Mouse (Mus musculus) ES-E14 (cell line): Measurements from ENCODE around the gene Fbln1. TPM values are rescaled to one million over a fixed set of nuclear protein-coding genes. Genes with fewer than 3 reads are reported as not detected.

ENCODE experiments used
- DNase-seq: peaks from one replicate; pipeline ENCODE4 v3.0.0-alpha.2; 2013; ENCODE audit warnings: low read depth, low spot score
- H3K27ac ChIP-seq: 2 replicates; pipeline ENCODE4 v1.5.1; 2012; ENCODE audit warnings: low read depth, mild to moderate bottlenecking, low read length, moderate library complexity, mixed read lengths; ENCODE audit not compliant: poor library complexity, insufficient read depth, severe bottlenecking
- H3K36me3 ChIP-seq: 2 replicates; pipeline ENCODE4 v1.6.1; 2012; ENCODE audit warnings: mild to moderate bottlenecking, low read length, moderate library complexity, mixed read lengths; ENCODE audit not compliant: control insufficient read depth, poor library complexity, insufficient read depth, severe bottlenecking
- H3K4me1 ChIP-seq, 2 experiments: fragments of 150-350 bp in 1 of 2; sonication (generic) in 1 of 2; 2 replicates each; pipeline ENCODE4 v1.6.1; 2012; ENCODE audit warnings: low read length in 2 of 2, mild to moderate bottlenecking in 1 of 2, mixed read lengths in 1 of 2; ENCODE audit not compliant: control insufficient read depth in 2 of 2, insufficient read depth in 2 of 2, poor library complexity in 1 of 2
- H3K4me3 ChIP-seq, 2 experiments: fragments of 150-350 bp in 1 of 2; sonication (generic) in 1 of 2; 2 replicates each; pipeline ENCODE4 v1.5.1; 2012; ENCODE audit warnings: low read length in 2 of 2, low read depth in 1 of 2, mild to moderate bottlenecking in 1 of 2, mixed read lengths in 1 of 2; ENCODE audit not compliant: insufficient read depth in 1 of 2, poor library complexity in 1 of 2, severe bottlenecking in 1 of 2
- H3K9ac ChIP-seq: 2 replicates; pipeline ENCODE4 v1.6.1; 2012; ENCODE audit warnings: low read depth, mild to moderate bottlenecking, low read length, mixed read lengths; ENCODE audit not compliant: poor library complexity, insufficient read depth, severe bottlenecking
- H3K9me3 ChIP-seq: fragments of 150-350 bp; sonication (generic); 2 replicates; pipeline ENCODE4 v1.6.1; 2012; ENCODE audit warnings: low read depth, mild to moderate bottlenecking, low read length; ENCODE audit not compliant: control insufficient read depth, insufficient read depth
- CHD2 ChIP-seq: IDR thresholded peaks from 2 replicates; pipeline ENCODE4 v1.6.1; 2014; ENCODE audit warnings: mild to moderate bottlenecking, low read depth, low read length, inconsistent platforms
- HCFC1 ChIP-seq: IDR thresholded peaks from 2 replicates; pipeline ENCODE4 v1.6.1; 2012; ENCODE audit warnings: low read length, inconsistent platforms, borderline replicate concordance; ENCODE audit not compliant: insufficient read depth
- MAFK ChIP-seq: IDR thresholded peaks from 2 replicates; pipeline ENCODE4 v1.6.1; 2014; ENCODE audit warnings: mild to moderate bottlenecking, low read depth, low read length, inconsistent platforms; ENCODE audit not compliant: insufficient read depth
- ZC3H11A ChIP-seq: IDR thresholded peaks from 2 replicates; pipeline ENCODE4 v1.6.1; 2012; ENCODE audit warnings: low read depth, mild to moderate bottlenecking, inconsistent platforms, low read length, borderline replicate concordance
- ZNF384 ChIP-seq: IDR thresholded peaks from 2 replicates; pipeline ENCODE4 v1.6.1; 2012; ENCODE audit warnings: low read depth, low read length, inconsistent platforms
- in situ Hi-C, 2 experiments: fragments of 600-800 bp; cut with MboI; formaldehyde crosslinking; loops; one replicate each; pipeline ENCODE4 v1.15.1; 2025; ENCODE audit warnings: low sequenced_read_pairs in 2 of 2, inconsistent platforms in 1 of 2; ENCODE audit not compliant: unreplicated experiment in 2 of 2
- total RNA-seq: library from RNA; depleted of rRNA; stranded (reverse); fragments of 300-350 nt; gene quantifications from 2 replicates; pipeline ENCODE4 v1.2.3, GENCODE M21; 2012

Gene Fbln1
- total RNA-seq, 1 experiment: 99.6 TPM

DNA sequence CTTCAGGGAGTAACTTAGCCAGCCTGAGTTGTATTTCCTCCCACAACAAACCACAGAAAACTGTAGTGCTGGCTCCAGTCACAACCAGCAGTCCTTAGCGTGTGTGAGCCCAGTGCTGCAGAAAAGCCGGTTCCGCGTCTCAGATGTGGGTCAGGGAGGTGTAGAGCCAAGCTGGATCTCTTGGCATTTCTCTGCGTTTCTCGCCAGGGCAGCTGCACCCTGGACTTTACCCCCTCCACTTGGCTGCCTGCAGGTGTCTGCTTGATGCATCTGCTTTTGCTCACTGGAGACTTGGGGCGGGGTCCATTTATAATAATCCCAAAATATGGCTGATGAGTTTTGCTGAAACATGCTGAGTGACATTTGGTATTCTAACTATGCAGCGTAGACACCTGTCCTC is 71.5 kb downstream of the Fbln1 start:
- H3K27ac ChIP-seq: no peak overlapping the region
- peaks cover 0 to 2% of the 10 kb centered on the region in 2 experiments; a peak in 1 of 4 replicates for H3K4me1 ChIP-seq
- H3K4me3 ChIP-seq: no peak overlapping the region
- in situ Hi-C loops: loop anchor here in 1 of 2 experiments (10.0 kb wide), 1 partner anchor 308 kb away; the partner anchor contains the start of gene Wnt7b
- H3K9ac ChIP-seq: no peak overlapping the region
- H3K9me3 ChIP-seq: no peaks in the 10 kb centered on the region
- H3K36me3 ChIP-seq: no peaks in the 10 kb centered on the region
- TF ChIP-seq ZC3H11A: no peak
- TF ChIP-seq ZNF384: no peak
- TF ChIP-seq MAFK: no peak
- no peak for TF ChIP-seq HCFC1
- no peak for TF ChIP-seq CHD2
- no peak for DNase-seq

- H3K4me3 ChIP-seq: no peak overlapping the region
- no peak for DNase-seq
- H3K27ac ChIP-seq: no peak overlapping the region
- H3K4me1 ChIP-seq: no peaks in the 10 kb centered on the region
- H3K9ac ChIP-seq: no peak overlapping the region
- in situ Hi-C loops: loop anchor here in 1 of 2 experiments (10.0 kb wide), 1 partner anchor 306 kb away; the partner anchor contains the start of gene Wnt7b
- H3K36me3 ChIP-seq: no peaks in the 10 kb centered on the region
- no peaks in the 10 kb centered on the region for H3K9me3 ChIP-seq
- TF ChIP-seq MAFK: no peak
- TF ChIP-seq ZC3H11A: no peak
- TF ChIP-seq HCFC1: no peak
- no peak for TF ChIP-seq ZNF384
- no peak for TF ChIP-seq CHD2
Observed at GRCm38 (mm10) chr15:85278986-85279385, 73.2 kb downstream of the Fbln1 start.

DNA sequence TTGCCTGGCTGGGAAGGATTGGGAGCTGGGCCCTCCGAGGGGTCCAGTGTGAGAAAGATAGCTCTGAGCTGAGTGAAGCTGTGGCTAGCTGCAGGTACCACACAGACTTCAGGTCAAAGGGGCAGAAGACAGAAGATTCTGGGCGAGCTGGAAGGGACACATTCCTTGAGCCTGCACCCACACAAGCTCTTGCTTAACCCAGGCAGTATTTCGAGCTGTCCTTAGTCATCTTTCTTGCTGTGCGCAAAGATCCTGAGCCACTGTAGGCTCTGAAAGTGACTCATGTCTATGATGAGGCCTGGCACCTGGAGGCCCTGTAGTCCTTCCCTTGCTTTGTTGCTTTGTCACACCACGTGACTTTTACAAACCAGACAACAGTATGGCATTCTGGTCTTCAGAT is 76.3 kb downstream of the Fbln1 start:
- Histone ChIP-seq H3K9ac (no peak overlapping the region), H3K4me1 (peaks cover 0 to 3% of the 10 kb centered on the region in 2 experiments; a peak in 2 of 4 replicates), H3K27ac (no peak overlapping the region), H3K4me3 (no peak overlapping the region), H3K36me3 (peaks cover 2% of the 10 kb centered on the region; the same call in 1 of the 2 replicates), H3K9me3 (no peaks in the 10 kb centered on the region)
- no peak for TF ChIP-seq ZNF384
- no peak for TF ChIP-seq HCFC1
- no peak for TF ChIP-seq CHD2
- TF ChIP-seq ZC3H11A: no peak
- no peak for TF ChIP-seq MAFK
- no peak for DNase-seq
- in situ Hi-C loops: no loop called here

DNA sequence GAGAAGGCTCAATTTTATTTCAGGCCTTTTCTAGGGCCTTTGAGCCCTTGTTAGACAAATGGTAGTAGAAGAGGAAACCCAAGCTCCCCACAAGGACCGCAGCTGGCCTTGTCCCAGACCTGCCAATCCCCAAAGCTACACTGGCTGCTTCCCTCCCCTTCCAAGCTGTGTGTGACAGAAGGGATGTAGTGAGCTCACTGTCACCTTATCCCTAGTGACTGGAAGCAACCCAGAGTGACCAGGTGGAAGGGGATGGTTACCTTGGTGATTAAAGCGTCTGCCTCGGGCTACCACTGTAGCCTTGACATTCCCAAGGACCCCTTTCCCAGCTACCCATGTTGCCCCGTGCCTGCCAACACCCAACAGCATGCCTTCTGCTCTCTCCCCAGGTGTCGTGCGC is 78.9 kb downstream of the Fbln1 start:
- in situ Hi-C loops: no loop called here
- H3K36me3 ChIP-seq: peaks cover 2% of the 10 kb centered on the region; the same call in 1 of the 2 replicates
- no peak overlapping the region for H3K9ac ChIP-seq
- H3K4me3 ChIP-seq: no peak overlapping the region
- H3K4me1 ChIP-seq: peaks cover 0 to 3% of the 10 kb centered on the region in 2 experiments; a peak in 2 of 4 replicates
- H3K9me3 ChIP-seq: no peaks in the 10 kb centered on the region
- DNase-seq: no peak
- TF ChIP-seq HCFC1 (no peak), CHD2 (no peak), ZC3H11A (no peak), MAFK (no peak), ZNF384 (no peak)
- no peak overlapping the region for H3K27ac ChIP-seq

- peak; percentile 29 for DNase-seq
- peaks cover 0 to 2% of the 10 kb centered on the region in 2 experiments; a peak in 1 of 4 replicates for H3K4me1 ChIP-seq
- H3K36me3 ChIP-seq: no peaks in the 10 kb centered on the region
- H3K27ac ChIP-seq: no peak overlapping the region
- TF ChIP-seq ZC3H11A: no peak
- H3K9ac ChIP-seq: no peak overlapping the region
- in situ Hi-C loops: no loop called here
- H3K9me3 ChIP-seq: no peaks in the 10 kb centered on the region
- no peak overlapping the region for H3K4me3 ChIP-seq
Observed at GRCm38 (mm10) chr15:85294632-85295031, 88.9 kb downstream of the Fbln1 start.
